Mouse (Mus musculus): ENCODE results near the gene Pla2g1b. TPM values are rescaled to one million over a fixed set of nuclear protein-coding genes. Genes with fewer than 3 reads are reported as not detected.
A peak's percentile ranks its signal among the peaks of the same experiment; 100 is the strongest.

Pla2g1b gene
- polyA plus RNA-seq, 1 experiment from 2014 or later: 0.42 TPM

GRCm38 (mm10) chr5:115522531-115522930, 56.5 kb downstream of the Pla2g1b start:
- ATAC-seq: no peak
- H3K9ac ChIP-seq: no peak overlapping the region
- no peaks in the 10 kb centered on the region for H3K9me3 ChIP-seq (replicated peaks)
- 0 out of 2 replicates have a peak overlapping the region, but pooled peaks have one; percentile 13 for H3K4me2 ChIP-seq
- peak overlapping the region; percentile 79 for H3K27ac ChIP-seq
- no peak overlapping the region for H3K4me3 ChIP-seq
- 76% methylated on average over 4 of the region's 4 CpGs for WGBS (ENCODE audit: insufficient replicate concordance)
- no peaks in the 10 kb centered on the region for H3K27me3 ChIP-seq (replicated peaks)
- peaks cover 71% of the 10 kb centered on the region for H3K4me1 ChIP-seq
- H3K36me3 ChIP-seq: no peaks in the 10 kb centered on the region; the same call in 1 of the 2 replicates

- 59% methylated on average over 15 of the region's 15 CpGs for WGBS (ENCODE audit: insufficient replicate concordance)
- Histone ChIP-seq H3K4me3 (no peak overlapping the region), H3K9me3 (replicated peaks) (no peaks in the 10 kb centered on the region), H3K27ac (peak overlapping the region; percentile 79), H3K9ac (no peak overlapping the region), H3K4me1 (peaks cover 76% of the 10 kb centered on the region), H3K4me2 (0 out of 2 replicates have a peak overlapping the region, but pooled peaks have one; percentile 13), H3K27me3 (replicated peaks) (no peaks in the 10 kb centered on the region), H3K36me3 (no peaks in the 10 kb centered on the region; the same call in 1 of the 2 replicates)
- ATAC-seq: no peak
Measured at GRCm38 (mm10) chr5:115522981-115523499, 57.0 kb downstream of the Pla2g1b start.

- Histone ChIP-seq H3K9ac (no peak overlapping the region), H3K4me3 (no peak overlapping the region), H3K4me2 (peak overlapping the region; percentile 31; the same call in 1 of the 2 replicates), H3K9me3 (replicated peaks) (no peaks in the 10 kb centered on the region), H3K27me3 (replicated peaks) (no peaks in the 10 kb centered on the region), H3K27ac (peak overlapping the region; percentile 41; the same call in 1 of the 2 replicates), H3K36me3 (no peaks in the 10 kb centered on the region; the same call in 1 of the 2 replicates), H3K4me1 (peaks cover 82% of the 10 kb centered on the region)
- no peak for ATAC-seq
- WGBS (ENCODE audit: insufficient replicate concordance): 30% methylated on average over 15 of the region's 15 CpGs
Measured at GRCm38 (mm10) chr5:115523971-115524370, 57.9 kb downstream of the Pla2g1b start.

Other genes with a start within 250 kb of the Pla2g1b start
- gene Pop5, start 230.4 kb upstream of the Pla2g1b start, polyA plus RNA-seq (2016; fragmentation: Nextera tagmentation; extraction: Ambion mirVana): 140 and 143 TPM in 2 replicates
- 166 and 172 TPM in 2 replicates for gene Rnf10, start 193.4 kb upstream of the Pla2g1b start, polyA plus RNA-seq (2016; fragmentation: Nextera tagmentation; extraction: Ambion mirVana)
- 43.3 and 46.2 TPM in 2 replicates for gene Coq5, start 186.6 kb upstream of the Pla2g1b start, polyA plus RNA-seq (2016; fragmentation: Nextera tagmentation; extraction: Ambion mirVana)
- gene Dynll1, start 165.3 kb upstream of the Pla2g1b start, polyA plus RNA-seq (2016; fragmentation: Nextera tagmentation; extraction: Ambion mirVana): 825 and 857 TPM in 2 replicates
- gene Srsf9, start 139.1 kb upstream of the Pla2g1b start, polyA plus RNA-seq (2016; fragmentation: Nextera tagmentation; extraction: Ambion mirVana): 195 and 200 TPM in 2 replicates
- 20.6 and 21.2 TPM in 2 replicates for gene Gatc, start 125.1 kb upstream of the Pla2g1b start, polyA plus RNA-seq (2016; fragmentation: Nextera tagmentation; extraction: Ambion mirVana)
- gene Triap1, start 125.0 kb upstream of the Pla2g1b start, polyA plus RNA-seq (2016; fragmentation: Nextera tagmentation; extraction: Ambion mirVana): 43.8 and 45.9 TPM in 2 replicates
- 783 and 814 TPM in 2 replicates for gene Cox6a1, start 117.3 kb upstream of the Pla2g1b start, polyA plus RNA-seq (2016; fragmentation: Nextera tagmentation; extraction: Ambion mirVana)
- 2.5 and 2.7 TPM in 2 replicates for gene Msi1, start 36.7 kb upstream of the Pla2g1b start, polyA plus RNA-seq (2016; fragmentation: Nextera tagmentation; extraction: Ambion mirVana)
- gene Sirt4, start 18.5 kb downstream of the Pla2g1b start, polyA plus RNA-seq (2016; fragmentation: Nextera tagmentation; extraction: Ambion mirVana): 6.3 and 7.5 TPM in 2 replicates
- 17.4 and 20.1 TPM in 2 replicates for gene Pxn, start 40.4 kb downstream of the Pla2g1b start, polyA plus RNA-seq (2016; fragmentation: Nextera tagmentation; extraction: Ambion mirVana)
- 1,698 and 1,725 TPM in 2 replicates for gene Rplp0, start 93.2 kb downstream of the Pla2g1b start, polyA plus RNA-seq (2016; fragmentation: Nextera tagmentation; extraction: Ambion mirVana)
- gene Gcn1l1, start 99.0 kb downstream of the Pla2g1b start, polyA plus RNA-seq (2016; fragmentation: Nextera tagmentation; extraction: Ambion mirVana): 36.7 and 38.0 TPM in 2 replicates
- 21.9 and 22.5 TPM in 2 replicates for gene Rab35, start 165.6 kb downstream of the Pla2g1b start, polyA plus RNA-seq (2016; fragmentation: Nextera tagmentation; extraction: Ambion mirVana)

All from liver, embryonic 12.5 days (tissue).